Mouse (Mus musculus) testis, adult 2 months (tissue): Measurements from ENCODE around the gene Galns.

Source experiments
- CTCF ChIP-seq: fragments of 200-500 bp; IDR thresholded peaks from 2 replicates; pipeline ENCODE4 v1.5.1; 2012; ENCODE audit warnings: low read depth, mild to moderate bottlenecking, inconsistent platforms, low read length, moderate library complexity; ENCODE audit not compliant: control insufficient read depth, insufficient read depth, insufficient replicate concordance
- POLR2A ChIP-seq: fragments of 200-500 bp; IDR thresholded peaks from 2 replicates; pipeline ENCODE4 v1.6.1; 2012; ENCODE audit warnings: low read depth, mild to moderate bottlenecking, inconsistent platforms, low read length, moderate library complexity; ENCODE audit not compliant: control insufficient read depth

DNA sequence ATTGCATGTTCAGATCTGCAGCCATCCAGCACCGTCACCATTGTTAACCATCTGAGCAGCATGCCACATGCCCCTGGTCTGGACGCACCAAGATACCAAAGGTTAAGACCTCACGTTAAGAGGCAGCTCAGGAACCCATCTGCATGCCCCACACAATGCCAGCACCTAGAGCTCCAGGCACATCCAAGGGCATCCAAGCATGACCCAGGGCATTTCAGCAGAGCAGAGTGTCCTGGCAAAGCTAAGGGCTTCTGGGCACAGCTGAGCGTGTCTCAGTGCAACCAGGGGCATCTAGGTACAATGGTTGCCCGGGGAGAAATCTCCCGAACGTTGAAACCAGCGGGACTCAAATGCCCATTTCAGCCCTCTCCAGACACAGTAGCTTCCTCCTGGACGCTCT lies 10.6 kb downstream of the Galns start:
- TF ChIP-seq POLR2A (no peak), CTCF (no peak)
